Mouse (Mus musculus) heart, postnatal 0 days (tissue): ENCODE measurements around the gene Olfr448. TPM values are rescaled to one million over a fixed set of nuclear protein-coding genes. Genes with fewer than 3 reads are reported as not detected.

Experiments
- ATAC-seq: fragments of 200-750 bp; cut with Nextera tagmentation; 2 replicates; pipeline ENCODE4 v1.8.0; 2017; ENCODE audit warnings: low read depth, moderate number of reproducible peaks, moderate library complexity; ENCODE audit not compliant: insufficient read depth
- DNase-seq: peaks from one replicate; pipeline ENCODE4 v3.0.0-alpha.2; 2016; ENCODE audit warnings: low spot score
- H3K27ac ChIP-seq: fragments of 300-500 bp; sonication (generic); 2 replicates; pipeline ENCODE4 v1.5.1; 2014; ENCODE audit warnings: low read depth, mild to moderate bottlenecking
- H3K27me3 ChIP-seq: fragments of 300-500 bp; sonication (generic); 2 replicates; pipeline ENCODE4 v1.6.1; 2014; ENCODE audit warnings: low read length, mixed read lengths; ENCODE audit not compliant: control insufficient read depth, insufficient read depth
- H3K36me3 ChIP-seq: fragments of 300-500 bp; sonication (generic); replicated peaks from 2 replicates; pipeline ENCODE4 v1.6.1; 2014; ENCODE audit warnings: low read length, mixed read lengths; ENCODE audit not compliant: control insufficient read depth, insufficient read depth
- H3K4me1 ChIP-seq: fragments of 300-500 bp; sonication (generic); 2 replicates; pipeline ENCODE4 v1.6.1; 2014; ENCODE audit warnings: antibody characterized with exemption; ENCODE audit not compliant: control insufficient read depth, insufficient read depth
- H3K4me2 ChIP-seq: fragments of 300-500 bp; sonication (generic); 2 replicates; pipeline ENCODE4 v1.6.1; 2014; ENCODE audit warnings: low read depth, mild to moderate bottlenecking, low read length, moderate library complexity
- H3K4me3 ChIP-seq: fragments of 300-500 bp; sonication (generic); 2 replicates; pipeline ENCODE4 v1.5.1; 2014; ENCODE audit warnings: low read depth, low read length
- H3K9ac ChIP-seq: fragments of 300-500 bp; sonication (generic); replicated peaks from 2 replicates; pipeline ENCODE4 v1.6.1; 2014; ENCODE audit warnings: low read depth, low read length, mixed read lengths
- H3K9me3 ChIP-seq: fragments of 300-500 bp; sonication (generic); replicated peaks from 2 replicates; pipeline ENCODE4 v1.6.1; 2016; ENCODE audit warnings: low read length; ENCODE audit not compliant: control insufficient read depth
- CTCF ChIP-seq: IDR thresholded peaks from 2 replicates; pipeline ENCODE4 v1.5.1; 2016; ENCODE audit warnings: antibody characterized with exemption, control low read depth, low read depth
- EP300 ChIP-seq: IDR thresholded peaks from 2 replicates; pipeline ENCODE4 v1.6.1; 2016; ENCODE audit warnings: antibody characterized with exemption, low read depth
- whole genome bisulfite sequencing: fragments of 180-500 bp; shearing (Covaris S2); extraction: QIAGEN DNeasy Blood & Tissue Kit; methylation state at CpG from one replicate; pipeline ENCODE4 v1.1.7; 2014; 5-methylcytosine and 5-hydroxymethylcytosine counted together
- polyA plus RNA-seq: library from polyadenylated mRNA; unstranded; fragments of >200 nt; fragmentation: Nextera tagmentation; extraction: Ambion mirVana; gene quantifications from 2 replicates; pipeline ENCODE4 v1.2.1, GENCODE M21; 2015
- total RNA-seq: library from RNA; depleted of rRNA; stranded (reverse); fragments of >200 nt; gene quantifications from 2 replicates; pipeline ENCODE4 v1.2.3, GENCODE M21; 2014; ENCODE audit warnings: low replicate concordance; rRNA removed

Gene Olfr448
- total and polyA plus RNA-seq, 2 experiments from 2014 or later = not detected

- Histone ChIP-seq H3K4me2 (no peak within 1 kb of the TSS), H3K27me3 (no peaks in the 10 kb centered on the region), H3K36me3 (no peaks in the 10 kb centered on the region), H3K9me3 (no peaks in the 10 kb centered on the region), H3K4me3 (no peak within 1 kb of the TSS), H3K27ac (no peak within 1 kb of the TSS), H3K9ac (no peak within 1 kb of the TSS), H3K4me1 (no peaks in the 10 kb centered on the region)
- ATAC-seq = no peak
- DNase-seq = no peak
- no peak for TF ChIP-seq CTCF
- TF ChIP-seq EP300 = no peak
- 49% methylated on average over 2 of the region's 2 CpGs for WGBS
Observed at GRCm38 (mm10) chr6:42921077-42921476, 30.8 kb downstream of the Olfr448 start, which contains the start of gene Olfr446. TSS of gene Olfr446 (plus strand) at chr6:42921377.

Other genes with a start within 250 kb of the Olfr448 start
- 2.0 and 2.7 TPM in 2 replicates for gene Tcaf2, start 245.2 kb upstream of the Olfr448 start, total RNA-seq
- 1.2 and 1.5 TPM in 2 replicates for gene Tcaf2, start 245.2 kb upstream of the Olfr448 start, polyA plus RNA-seq
- 35.7 and 45.1 TPM in 2 replicates for gene Tcaf1, start 180.4 kb upstream of the Olfr448 start, total RNA-seq
- gene Tcaf1, start 180.4 kb upstream of the Olfr448 start, polyA plus RNA-seq = 23.9 and 24.8 TPM in 2 replicates
- not detected in 2 replicates for gene Olfr453, start 151.1 kb upstream of the Olfr448 start, total RNA-seq
- gene Olfr453, start 151.1 kb upstream of the Olfr448 start, polyA plus RNA-seq = not detected in 2 replicates
- gene Olfr38, start 134.0 kb upstream of the Olfr448 start, total RNA-seq = not detected in 2 replicates
- not detected in 2 replicates for gene Olfr38, start 134.0 kb upstream of the Olfr448 start, polyA plus RNA-seq
- not detected in 2 replicates for gene Olfr452, start 105.3 kb upstream of the Olfr448 start, total RNA-seq
- gene Olfr452, start 105.3 kb upstream of the Olfr448 start, polyA plus RNA-seq = not detected in 2 replicates
- gene Olfr450, start 78.5 kb upstream of the Olfr448 start, total RNA-seq = not detected in 2 replicates
- gene Olfr450, start 78.5 kb upstream of the Olfr448 start, polyA plus RNA-seq = not detected in 2 replicates
- not detected in 2 replicates for gene Olfr449, start 56.1 kb upstream of the Olfr448 start, total RNA-seq
- gene Olfr449, start 56.1 kb upstream of the Olfr448 start, polyA plus RNA-seq = not detected in 2 replicates
- gene Olfr447, start 18.4 kb downstream of the Olfr448 start, total RNA-seq = not detected in 2 replicates
- not detected in 2 replicates for gene Olfr447, start 18.4 kb downstream of the Olfr448 start, polyA plus RNA-seq
- gene Olfr446, start 30.9 kb downstream of the Olfr448 start, total RNA-seq = not detected in 2 replicates
- not detected in 2 replicates for gene Olfr446, start 30.9 kb downstream of the Olfr448 start, polyA plus RNA-seq
- gene Olfr444, start 58.6 kb downstream of the Olfr448 start, total RNA-seq = not detected in 2 replicates
- gene Olfr444, start 58.6 kb downstream of the Olfr448 start, polyA plus RNA-seq = not detected in 2 replicates
- not detected in 2 replicates for gene Olfr441, start 215.9 kb downstream of the Olfr448 start, total RNA-seq
- not detected in 2 replicates for gene Olfr441, start 215.9 kb downstream of the Olfr448 start, polyA plus RNA-seq